24 mouse cellular contexts compared by ENCODE assay signal in the genomic region with DNA sequence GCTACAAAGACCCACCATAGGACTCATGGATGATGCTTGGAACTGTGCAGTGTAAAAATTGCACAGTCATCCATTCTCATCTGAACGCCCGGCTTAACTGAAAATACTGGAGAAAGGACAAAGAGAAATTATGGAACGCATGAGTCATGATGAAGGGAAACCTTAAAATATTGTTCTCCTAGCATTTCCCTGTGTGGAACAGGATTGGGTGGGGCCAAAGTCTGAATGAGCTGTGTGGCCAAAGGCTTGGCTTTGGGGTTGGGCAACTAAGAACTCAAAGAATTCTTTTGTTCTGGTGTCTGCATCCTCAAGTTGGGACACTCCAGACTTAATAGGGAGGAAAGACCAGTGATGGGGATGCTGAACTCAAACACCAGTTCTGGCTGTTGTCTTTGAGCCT. TPM values are rescaled to one million over a fixed set of nuclear protein-coding genes. Genes with fewer than 3 reads are reported as not detected.
DNase-seq lines count a peak whose midpoint lies in the region; ATAC-seq and TF ChIP-seq lines count a peak whose summit lies in the region.
"Had no signal": no experiment of that assay in that cellular context is flagged by ENCODE, and none has a peak within 500 bp of the region (broad histone marks: within the 10 kb centered on the region; RNA-seq: fewer than 3 reads in every experiment).

No protein-coding gene starts in this region.

- H3K27me3 ChIP-seq in myocyte (ENCODE audit: control insufficient read depth, insufficient read depth, insufficient read length) = no peaks in the 10 kb centered on the region
- H3K27me3 ChIP-seq in liver, embryonic 11.5 days (replicated peaks; ENCODE audit: control insufficient read depth, insufficient read depth, low read length) = no peaks in the 10 kb centered on the region
- H3K27me3 ChIP-seq: CH12.LX; hindbrain, embryonic 13.5 days had no signal

- H3K36me3 ChIP-seq in myocyte (ENCODE audit: control insufficient read depth, insufficient read depth) = no peaks in the 10 kb centered on the region
- H3K36me3 ChIP-seq in liver, embryonic 11.5 days (ENCODE audit: control insufficient read depth, insufficient read depth, low read length) = no peaks in the 10 kb centered on the region
- H3K36me3 ChIP-seq: embryonic facial prominence, embryonic 10.5 days; G1E; heart, embryonic 10.5 days; hindbrain, embryonic 13.5 days had no signal

- peak overlapping the region; percentile 63 for H3K4me2 ChIP-seq in myocyte (ENCODE audit: low read depth)
- H3K4me2 ChIP-seq in liver, embryonic 11.5 days = no peak overlapping the region
- H3K4me2 ChIP-seq: hindbrain, embryonic 13.5 days had no signal

- no peaks in the 10 kb centered on the region for H3K9me3 ChIP-seq in liver, embryonic 11.5 days (ENCODE audit: control insufficient read depth, low read length)
- H3K9me3 ChIP-seq: embryonic facial prominence, embryonic 10.5 days; heart, embryonic 10.5 days; hindbrain, embryonic 13.5 days had no signal

- WGBS in liver, embryonic 11.5 days = 93% methylated on average over 3 of the region's 3 CpGs

- TF ChIP-seq POLR2A in myocyte (IDR thresholded peaks at IDR 0.05; ENCODE audit: insufficient read length, low read depth) = no peak

- DNase-seq in frontal cortex, postnatal 36 days (ENCODE audit: low spot score in 2 of 2) = no peak
- DNase-seq in Muller cell, postnatal 12 days (ENCODE audit: inconsistent ontology term) = peak; percentile 82
- DNase-seq in brain, adult 2 months (ENCODE audit: low read depth, low spot score) = peak; percentile 31
- no peak for DNase-seq in MN1 (ENCODE audit: low spot score)
- no peak for DNase-seq in liver, embryonic 11.5 days (ENCODE audit: low spot score)
- DNase-seq in lung, adult 18-20 months = no peak
- DNase-seq: adrenal gland, postnatal 14 days; cerebellum, adult 18-20 months; cerebellum, postnatal 10 days; gastrocnemius, postnatal 10 days; heart, adult 18-20 months; heart, postnatal 10 days; heart, postnatal 4 days; kidney, adult 11 months had no signal

- no peak overlapping the region for H3K9ac ChIP-seq in liver, embryonic 11.5 days (ENCODE audit: low read depth, low read length)
- H3K9ac ChIP-seq: hindbrain, embryonic 13.5 days had no signal

- ATAC-seq in frontal cortex, adult (ENCODE audit: low TSS enrichment) = peak; percentile 50
- ATAC-seq in liver, embryonic 11.5 days (replicated peaks; ENCODE audit: low FRiP score) = no peak
- ATAC-seq: forebrain, embryonic 14.5 days; hindbrain, postnatal 0 days had no signal

- H3K79me2 ChIP-seq in myocyte (ENCODE audit: control insufficient read depth, insufficient read depth) = no peaks in the 10 kb centered on the region

- H3K27ac ChIP-seq in liver, embryonic 11.5 days (ENCODE audit: low read depth, low read length) = no peak overlapping the region
- H3K27ac ChIP-seq: embryonic facial prominence, embryonic 10.5 days; heart, embryonic 10.5 days; hindbrain, embryonic 13.5 days; hindbrain, postnatal 0 days had no signal

- H3K4me1 ChIP-seq in liver, embryonic 11.5 days (replicated peaks; ENCODE audit: control insufficient read depth, insufficient read depth, low read length) = no peaks in the 10 kb centered on the region
- H3K4me1 ChIP-seq: embryonic facial prominence, embryonic 10.5 days; heart, embryonic 10.5 days; hindbrain, embryonic 13.5 days had no signal

- no peak overlapping the region for H3ac ChIP-seq in myocyte (ENCODE audit: control insufficient read depth, insufficient read length)

- no peak overlapping the region for H3K4me3 ChIP-seq in myocyte
- no peak overlapping the region for H3K4me3 ChIP-seq in liver, embryonic 11.5 days (ENCODE audit: low read depth, low read length)
- H3K4me3 ChIP-seq: embryonic facial prominence, embryonic 10.5 days; erythroblast, embryonic 14.5 days; heart, embryonic 10.5 days; hindbrain, embryonic 13.5 days had no signal

TF ChIP-seq in myocyte, 11 proteins besides CTCF, POLR2A, EP300 and RAD21:
- TF ChIP-seq CEBPB (IDR thresholded peaks at IDR 0.05; ENCODE audit: insufficient read depth, poor library complexity, severe bottlenecking) (no peak), E2F4 (IDR thresholded peaks at IDR 0.05; ENCODE audit: insufficient read depth) (no peak)
TF ChIP-seq in myocyte: peak in this region for 0.

RNA-seq across cellular contexts. Expression of a gene that starts 49.6 kb away (rescaled TPM):
- 13.8 TPM for polyA plus RNA-seq in myocyte (2012; fragmentation: generic; extraction: Trizol)
- 2.6 and 4.8 TPM in 2 replicates for polyA plus RNA-seq in liver, embryonic 11.5 days (2014; fragmentation: Nextera tagmentation; extraction: Ambion mirVana)
- polyA plus RNA-seq: erythroblast, embryonic 14.5 days; G1E had no signal

Comparison
In these comparisons a context has a peak if more than half of its experiments do, and no peak if none do; other contexts are left out.
1. DNase-seq: peak in Muller cell, postnatal 12 days (single experiment) and brain, adult 2 months (single experiment); none in frontal cortex, postnatal 36 days (0 of 2), MN1 (single experiment), liver, embryonic 11.5 days (single experiment) and lung, adult 18-20 months (0 of 2).